In the genomic region with DNA sequence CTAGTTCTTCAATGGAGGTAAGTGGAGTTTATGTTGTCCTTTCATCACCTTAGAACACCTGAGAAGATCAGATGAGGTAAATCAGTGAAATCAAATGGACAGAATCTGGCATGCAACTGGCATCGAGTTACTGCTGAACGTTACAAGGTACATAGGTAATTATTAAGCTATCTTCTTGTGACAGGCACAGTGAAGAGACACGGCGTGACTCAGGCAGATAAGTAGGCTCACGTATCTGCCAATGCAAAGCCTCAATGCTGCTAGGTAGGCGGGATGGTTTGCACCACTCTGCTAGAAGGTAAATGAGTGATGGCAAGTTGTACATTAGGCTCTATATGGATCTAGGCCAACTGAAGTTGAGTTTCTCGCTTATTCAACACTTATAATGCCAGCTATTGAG, we compare ENCODE assay signal across 18 mouse cellular contexts. TPM values are rescaled to one million over a fixed set of nuclear protein-coding genes. Genes with fewer than 3 reads are reported as not detected.
DNase-seq lines count a peak whose midpoint lies in the region; ATAC-seq and TF ChIP-seq lines count a peak whose summit lies in the region.
"Had no signal": no experiment of that assay in that cellular context is flagged by ENCODE, and none has a peak within 500 bp of the region (broad histone marks: within the 10 kb centered on the region; RNA-seq: fewer than 3 reads in every experiment).

No protein-coding gene starts in this region.

- intact Hi-C loops in gastrocnemius, postnatal 14 days (cut with DNase I; ENCODE audit: low total_unique reads): no loop called here

- H3K9ac ChIP-seq in intestine, embryonic 16.5 days (ENCODE audit: low read depth, low read length): no peak overlapping the region
- H3K9ac ChIP-seq in kidney, postnatal 0 days (ENCODE audit: low read depth, low read length): no peak overlapping the region
- H3K9ac ChIP-seq in liver, embryonic 14.5 days (replicated peaks): no peak overlapping the region
- H3K9ac ChIP-seq: limb, embryonic 13.5 days; midbrain, embryonic 13.5 days had no signal

- DNase-seq in kidney, postnatal 0 days (ENCODE audit: low spot score): peak; percentile 38
- peak in 1 of 3 experiments; percentile 72 for DNase-seq in liver, embryonic 14.5 days (ENCODE audit: low read depth in 3 of 3, low spot score in 3 of 3)
- DNase-seq in frontal cortex, postnatal 36 days (ENCODE audit: low spot score in 2 of 2): no peak
- DNase-seq in gastrocnemius, postnatal 14 days: no peak
- no peak for DNase-seq in gastrocnemius, adult 18-20 months (ENCODE audit: low spot score)
- no peak for DNase-seq in right cerebral cortex, postnatal 14 days
- DNase-seq: cerebellum, adult 9-11 months; lung, postnatal 36 days; spleen, adult 18-20 months had no signal

- H3K36me3 ChIP-seq in intestine, embryonic 16.5 days (ENCODE audit: control insufficient read depth, insufficient read depth, low read length): no peaks in the 10 kb centered on the region
- no peaks in the 10 kb centered on the region for H3K36me3 ChIP-seq in kidney, postnatal 0 days (ENCODE audit: insufficient read depth, low read length)
- H3K36me3 ChIP-seq in liver, embryonic 14.5 days (replicated peaks; ENCODE audit: control insufficient read depth, insufficient read depth, low read depth): no peaks in the 10 kb centered on the region
- H3K36me3 ChIP-seq: heart, embryonic 10.5 days; limb, embryonic 13.5 days; midbrain, embryonic 13.5 days had no signal

- peak; percentile 82 for ATAC-seq in intestine, embryonic 16.5 days
- ATAC-seq in kidney, postnatal 0 days (replicated peaks; ENCODE audit: low FRiP score, low read depth): peak; percentile 75
- peak; percentile 83 for ATAC-seq in liver, embryonic 14.5 days (ENCODE audit: insufficient read depth)
- ATAC-seq: hindbrain, embryonic 16.5 days; midbrain, embryonic 13.5 days had no signal

- WGBS in intestine, embryonic 16.5 days: 59% methylated on average over 7 of the region's 7 CpGs
- WGBS in kidney, postnatal 0 days: 68% methylated on average over 7 of the region's 7 CpGs
- 29% methylated on average over 7 of the region's 7 CpGs for WGBS in liver, embryonic 14.5 days (ENCODE audit: insufficient replicate concordance)

- no peaks in the 10 kb centered on the region for H3K9me3 ChIP-seq in intestine, embryonic 16.5 days (ENCODE audit: control insufficient read depth, low read length)
- H3K9me3 ChIP-seq in kidney, postnatal 0 days (replicated peaks; ENCODE audit: low read length): no peaks in the 10 kb centered on the region
- H3K9me3 ChIP-seq in liver, embryonic 14.5 days (ENCODE audit: control insufficient read depth, low read length): no peaks in the 10 kb centered on the region
- H3K9me3 ChIP-seq: heart, embryonic 10.5 days; limb, embryonic 13.5 days; midbrain, embryonic 13.5 days had no signal

- no peak overlapping the region for H3K4me3 ChIP-seq in intestine, embryonic 16.5 days (ENCODE audit: low read length)
- H3K4me3 ChIP-seq in kidney, postnatal 0 days (replicated peaks; ENCODE audit: low read depth, low read length): no peak overlapping the region
- no peak overlapping the region for H3K4me3 ChIP-seq in liver, embryonic 14.5 days (ENCODE audit: insufficient read depth in 1 of 2, low read depth in 2 of 2, low read length in 2 of 2)
- H3K4me3 ChIP-seq: heart, embryonic 10.5 days; limb, embryonic 13.5 days; midbrain, embryonic 13.5 days had no signal

- peaks cover 10% of the 10 kb centered on the region for H3K4me1 ChIP-seq in intestine, embryonic 16.5 days (ENCODE audit: control insufficient read depth, insufficient read depth, low read length)
- no peaks in the 10 kb centered on the region for H3K4me1 ChIP-seq in kidney, postnatal 0 days (replicated peaks; ENCODE audit: insufficient read depth, low read length)
- peaks cover 25 to 29% of the 10 kb centered on the region in 2 experiments for H3K4me1 ChIP-seq in liver, embryonic 14.5 days (replicated peaks; ENCODE audit: control insufficient read depth in 2 of 2, insufficient read depth in 2 of 2, low read length in 1 of 2)
- H3K4me1 ChIP-seq: limb, embryonic 13.5 days; midbrain, embryonic 13.5 days had no signal

- peak; percentile 90 for TF ChIP-seq EP300 in liver, embryonic 14.5 days (IDR thresholded peaks at IDR 0.05; ENCODE audit: low read depth)

- no peak for TF ChIP-seq CTCF in kidney, postnatal 0 days (IDR thresholded peaks at IDR 0.05; ENCODE audit: low read depth)
- TF ChIP-seq CTCF in liver, embryonic 14.5 days (IDR thresholded peaks at IDR 0.05; ENCODE audit: low read depth): no peak

- H3K27me3 ChIP-seq in intestine, embryonic 16.5 days (replicated peaks; ENCODE audit: control insufficient read depth, insufficient read depth, low read length): no peaks in the 10 kb centered on the region
- no peaks in the 10 kb centered on the region for H3K27me3 ChIP-seq in kidney, postnatal 0 days (ENCODE audit: insufficient read depth, low read length)
- no peaks in the 10 kb centered on the region for H3K27me3 ChIP-seq in liver, embryonic 14.5 days (ENCODE audit: control insufficient read depth, insufficient read depth, low read length)
- H3K27me3 ChIP-seq: limb, embryonic 13.5 days; midbrain, embryonic 13.5 days had no signal

- H3K27ac ChIP-seq in intestine, embryonic 16.5 days (ENCODE audit: low read length): peak overlapping the region; percentile 4; the same call in 1 of the 2 replicates
- no peak overlapping the region for H3K27ac ChIP-seq in kidney, postnatal 0 days
- peak overlapping the region; percentile 52 for H3K27ac ChIP-seq in liver, embryonic 14.5 days
- H3K27ac ChIP-seq: heart, embryonic 10.5 days; limb, embryonic 13.5 days; midbrain, embryonic 13.5 days had no signal

- H3K4me2 ChIP-seq in intestine, embryonic 16.5 days (ENCODE audit: low read depth, low read length): no peak overlapping the region
- no peak overlapping the region for H3K4me2 ChIP-seq in kidney, postnatal 0 days (ENCODE audit: low read length)
- H3K4me2 ChIP-seq in liver, embryonic 14.5 days (ENCODE audit: low read depth): peak overlapping the region; percentile 23; the same call in 1 of the 2 replicates
- H3K4me2 ChIP-seq: limb, embryonic 13.5 days; midbrain, embryonic 13.5 days had no signal

RNA-seq across cellular contexts. Expression of gene Srsf5, which starts 15.2 kb away (rescaled TPM):
- 466 and 492 TPM in 2 replicates for polyA plus RNA-seq in intestine, embryonic 16.5 days (2015; fragmentation: Nextera tagmentation; extraction: Ambion mirVana)
- polyA plus RNA-seq in kidney, postnatal 0 days (2015; fragmentation: Nextera tagmentation; extraction: Ambion mirVana): 659 and 670 TPM in 2 replicates
- polyA plus RNA-seq in liver, embryonic 14.5 days (2012; rRNA removed): 176 and 281 TPM in 2 replicates
- 162 and 189 TPM in 2 replicates for polyA plus RNA-seq in liver, embryonic 14.5 days (2014; fragmentation: Nextera tagmentation; extraction: Ambion mirVana)
- total RNA-seq in gastrocnemius, postnatal 14 days (2021): 100 to 1,000 TPM in 1 of 2 experiments, 10 to 100 TPM in 1; 96.9 to 112 TPM
- total RNA-seq in gastrocnemius, adult 18-20 months (2021): 10 to 100 TPM; 83.3 to 89.2 TPM

RNA-seq across cellular contexts. Expression of gene Slc10a1, which starts 38.4 kb away (rescaled TPM):
- 0.48 and 0.70 TPM in 2 replicates for polyA plus RNA-seq in intestine, embryonic 16.5 days (2015; fragmentation: Nextera tagmentation; extraction: Ambion mirVana)
- polyA plus RNA-seq in kidney, postnatal 0 days (2015; fragmentation: Nextera tagmentation; extraction: Ambion mirVana): 1.7 and 4.0 TPM in 2 replicates
- 1.7 and 2.0 TPM in 2 replicates for polyA plus RNA-seq in liver, embryonic 14.5 days (2012; rRNA removed)
- 3.8 and 4.0 TPM in 2 replicates for polyA plus RNA-seq in liver, embryonic 14.5 days (2014; fragmentation: Nextera tagmentation; extraction: Ambion mirVana)
- not detected for total RNA-seq in gastrocnemius, postnatal 14 days (2021)
- under 1 TPM in 1 of 2 experiments, not detected in 1; 0.21 TPM for total RNA-seq in gastrocnemius, adult 18-20 months (2021)
- total RNA-seq: heart, postnatal 25 days; layer of hippocampus, adult 8-10 months; left cerebral cortex, adult 8-10 months had no signal
- polyA plus RNA-seq: brain, embryonic 14.5 days had no signal
